Mouse (Mus musculus): ENCODE results near the gene Emc6.

Gene Emc6

GRCm38 (mm10) chr11:73176186-73176585 lies 651 bp downstream of the Emc6 start:
- DNase-seq (ENCODE audit: extremely low spot score) = no peak

GRCm38 (mm10) chr11:73175612-73176011 lies 1.2 kb downstream of the Emc6 start:
- DNase-seq (ENCODE audit: extremely low spot score) = no peak

GRCm38 (mm10) chr11:73172186-73172585 lies 4.7 kb downstream of the Emc6 start:
- DNase-seq (ENCODE audit: extremely low spot score) = no peak

- no peak for DNase-seq (ENCODE audit: extremely low spot score)
Measured at GRCm38 (mm10) chr11:73169231-73169630, 7.6 kb downstream of the Emc6 start.

- DNase-seq (ENCODE audit: extremely low spot score) = no peak
Measured at GRCm38 (mm10) chr11:73168576-73168975, 8.3 kb downstream of the Emc6 start.

GRCm38 (mm10) chr11:73168071-73168470 lies 8.8 kb downstream of the Emc6 start:
- DNase-seq (ENCODE audit: extremely low spot score) = no peak

GRCm38 (mm10) chr11:73162284-73162683 lies 14.6 kb downstream of the Emc6 start:
- no peak for DNase-seq (ENCODE audit: extremely low spot score)

- DNase-seq (ENCODE audit: extremely low spot score) = no peak
Measured at GRCm38 (mm10) chr11:73161616-73162015, 15.2 kb downstream of the Emc6 start.

- DNase-seq (ENCODE audit: extremely low spot score) = no peak
Measured at GRCm38 (mm10) chr11:73160811-73161200, 16.0 kb downstream of the Emc6 start.

GRCm38 (mm10) chr11:73159957-73160810 lies 16.7 kb downstream of the Emc6 start, which contains the start of gene P2rx5:
Gene P2rx5, plus strand, starts transcription at chr11:73160421.
- peak; percentile 41 for DNase-seq (ENCODE audit: extremely low spot score)

- DNase-seq (ENCODE audit: extremely low spot score) = no peak
Measured at GRCm38 (mm10) chr11:73155071-73155470, 21.8 kb downstream of the Emc6 start.

GRCm38 (mm10) chr11:73148209-73148608 lies 28.6 kb downstream of the Emc6 start:
- no peak for DNase-seq (ENCODE audit: extremely low spot score)

GRCm38 (mm10) chr11:73146975-73147365 lies 29.9 kb downstream of the Emc6 start:
- DNase-seq (ENCODE audit: extremely low spot score) = no peak

- no peak for DNase-seq (ENCODE audit: extremely low spot score)
Measured at GRCm38 (mm10) chr11:73146026-73146974, 30.5 kb downstream of the Emc6 start.

- no peak for DNase-seq (ENCODE audit: extremely low spot score)
Measured at GRCm38 (mm10) chr11:73144261-73144681, 32.6 kb downstream of the Emc6 start.

GRCm38 (mm10) chr11:73137591-73138501 lies 39.0 kb downstream of the Emc6 start, which contains the start of gene Haspin:
Gene Haspin, minus strand, starts transcription at chr11:73138294.
- peak; percentile 90 for DNase-seq (ENCODE audit: extremely low spot score)

GRCm38 (mm10) chr11:73137116-73137515 lies 39.7 kb downstream of the Emc6 start:
- DNase-seq (ENCODE audit: extremely low spot score) = no peak

GRCm38 (mm10) chr11:73136587-73136986 lies 40.2 kb downstream of the Emc6 start:
- no peak for DNase-seq (ENCODE audit: extremely low spot score)

- DNase-seq (ENCODE audit: extremely low spot score) = no peak
Measured at GRCm38 (mm10) chr11:73134222-73134621, 42.6 kb downstream of the Emc6 start.

GRCm38 (mm10) chr11:73132999-73133398 lies 43.8 kb downstream of the Emc6 start:
- no peak for DNase-seq (ENCODE audit: extremely low spot score)

- DNase-seq (ENCODE audit: extremely low spot score) = no peak
Measured at GRCm38 (mm10) chr11:73131020-73131419, 45.8 kb downstream of the Emc6 start.
